In the genomic region with DNA sequence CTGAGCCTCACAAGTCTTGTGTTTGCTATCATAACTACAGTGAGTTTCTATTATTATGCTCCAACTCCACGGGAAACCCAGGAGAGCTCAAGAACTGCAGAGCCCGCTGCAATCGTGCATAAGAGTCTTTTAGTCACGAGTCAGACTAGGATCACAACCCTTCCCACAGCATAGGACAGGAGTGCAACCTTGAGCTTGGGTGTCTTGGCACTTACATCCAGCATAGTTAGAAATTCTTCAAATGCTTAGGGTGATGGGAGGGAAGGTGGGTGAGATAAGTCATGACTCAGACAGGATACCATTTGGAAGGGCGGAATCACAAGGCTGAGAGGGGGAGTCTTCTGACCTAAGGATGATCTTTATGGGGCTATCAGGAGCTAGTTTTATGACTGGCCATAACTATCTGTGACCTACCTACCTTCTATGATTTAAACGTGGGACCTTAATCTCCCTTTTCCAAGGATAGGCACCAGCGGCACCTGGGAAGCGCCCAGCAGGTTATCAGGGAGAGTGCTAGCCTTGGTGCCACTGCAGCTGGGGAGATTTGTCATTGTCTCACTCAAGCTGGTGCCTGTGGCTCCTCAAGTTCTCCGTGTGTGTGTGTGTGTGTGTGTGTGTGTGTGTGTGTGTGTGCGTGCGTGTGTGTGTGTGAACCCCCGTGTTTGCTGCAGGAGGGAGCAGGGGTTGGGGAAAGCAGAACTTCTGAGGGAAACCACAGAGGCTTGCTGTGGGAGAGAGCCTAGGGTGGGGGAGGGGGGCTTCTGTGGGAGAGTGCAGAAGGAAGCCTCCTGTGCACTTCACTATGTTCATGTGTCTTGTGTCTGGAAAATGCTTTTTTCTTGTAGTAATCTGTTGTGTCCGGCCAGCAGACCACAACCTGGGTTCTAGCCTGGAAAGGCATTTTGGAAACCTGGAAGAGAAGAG, we compare ENCODE assay signal across 8 mouse cellular contexts. TPM values are rescaled to one million over a fixed set of nuclear protein-coding genes. Genes with fewer than 3 reads are reported as not detected.
A peak's percentile ranks its signal among the peaks of the same experiment; 100 is the strongest.
DNase-seq lines count a peak whose midpoint lies in the region; ATAC-seq lines count a peak whose summit lies in the region.

No protein-coding gene starts in this region.

- no peak overlapping the region for H3K4me3 ChIP-seq in kidney, embryonic 16.5 days (ENCODE audit: low read length)
- H3K4me3 ChIP-seq in forebrain, embryonic 15.5 days = no peak overlapping the region

- H3K9ac ChIP-seq in kidney, embryonic 16.5 days (replicated peaks; ENCODE audit: low read length) = no peak overlapping the region
- H3K9ac ChIP-seq in forebrain, embryonic 15.5 days (replicated peaks) = no peak overlapping the region

- WGBS in kidney, embryonic 16.5 days = 20% methylated on average over 13 of the region's 13 CpGs
- 36% methylated on average over 13 of the region's 13 CpGs for WGBS in forebrain, embryonic 15.5 days

- H3K9me3 ChIP-seq in kidney, embryonic 16.5 days (ENCODE audit: low read length) = no peaks in the 10 kb centered on the region
- no peaks in the 10 kb centered on the region for H3K9me3 ChIP-seq in forebrain, embryonic 15.5 days

- peak overlapping the region; percentile 39 for H3K4me2 ChIP-seq in kidney, embryonic 16.5 days (replicated peaks; ENCODE audit: low read depth, low read length)
- H3K4me2 ChIP-seq in forebrain, embryonic 15.5 days (replicated peaks) = no peak overlapping the region

- no peaks in the 10 kb centered on the region; the same call in 1 of the 2 replicates for H3K4me1 ChIP-seq in kidney, embryonic 16.5 days (ENCODE audit: insufficient read depth, low read length)
- H3K4me1 ChIP-seq in forebrain, embryonic 15.5 days = no peaks in the 10 kb centered on the region

- H3K36me3 ChIP-seq in kidney, embryonic 16.5 days (ENCODE audit: insufficient read depth, low read length) = no peaks in the 10 kb centered on the region
- no peaks in the 10 kb centered on the region for H3K36me3 ChIP-seq in forebrain, embryonic 15.5 days

- H3K27me3 ChIP-seq in kidney, embryonic 16.5 days (ENCODE audit: insufficient read depth, low read length) = no peaks in the 10 kb centered on the region
- no peaks in the 10 kb centered on the region for H3K27me3 ChIP-seq in forebrain, embryonic 15.5 days

- no peak for DNase-seq in kidney, adult 9 months
- DNase-seq in MEL-GATA-1-ER (ENCODE audit: extremely low read depth, low read depth) = peak; percentile 52
- DNase-seq in frontal cortex, adult 2 months (ENCODE audit: extremely low spot score in 1 of 2, low spot score in 1 of 2) = no peak
- DNase-seq in ovary, postnatal 10 days (ENCODE audit: low spot score) = no peak
- DNase-seq in left cerebral cortex, adult 11 months (ENCODE audit: low spot score) = no peak

- no peak overlapping the region for H3K27ac ChIP-seq in kidney, embryonic 16.5 days (ENCODE audit: low read length)
- H3K27ac ChIP-seq in forebrain, embryonic 15.5 days (replicated peaks) = no peak overlapping the region

- ATAC-seq in kidney, embryonic 16.5 days (ENCODE audit: low FRiP score, low TSS enrichment) = peak; percentile 63; the same call in 1 of the 2 replicates
- ATAC-seq in forebrain, embryonic 15.5 days (replicated peaks) = peak; percentile 61; the same call in 1 of the 2 replicates
- peak; percentile 54 for ATAC-seq in megakaryocyte-erythroid progenitor cell, adult 5-6 weeks (replicated peaks; ENCODE audit: low FRiP score, low TSS enrichment, poor library complexity, severe bottlenecking)

RNA-seq across cellular contexts. Expression of a gene that starts 42.1 kb away (rescaled TPM):
- 3.7 and 4.3 TPM in 2 replicates for polyA plus RNA-seq in kidney, embryonic 16.5 days (2015; fragmentation: Nextera tagmentation; extraction: Ambion mirVana)
- 5.5 and 5.7 TPM in 2 replicates for polyA plus RNA-seq in forebrain, embryonic 15.5 days (2015; fragmentation: Nextera tagmentation; extraction: Ambion mirVana)
- total RNA-seq in megakaryocyte-erythroid progenitor cell, adult 5-6 weeks (2014; fragmentation: Nextera tagmentation) = 24.1 and 27.3 TPM in 2 replicates
- 22.4 and 28.7 TPM in 2 replicates for total RNA-seq in megakaryocyte-erythroid progenitor cell, adult 5-6 weeks (2017)
- 3.9 and 4.2 TPM in 2 replicates for polyA plus RNA-seq in frontal cortex, adult 2 months (2012; rRNA removed)
